Mouse (Mus musculus) ES-Bruce4 (cell line): Measurements from ENCODE around the gene Efhb. TPM values are rescaled to one million over a fixed set of nuclear protein-coding genes. Genes with fewer than 3 reads are reported as not detected.

Experiments used
- H3K27ac ChIP-seq: 2 replicates; pipeline ENCODE4 v1.5.1; 2012; ENCODE audit warnings: low read length, inconsistent platforms; ENCODE audit not compliant: insufficient read depth
- H3K27me3 ChIP-seq: 2 replicates; pipeline ENCODE4 v1.6.1; 2012; ENCODE audit warnings: mild to moderate bottlenecking, low read length, inconsistent platforms; ENCODE audit not compliant: control insufficient read depth, poor library complexity, insufficient read depth, severe bottlenecking
- H3K36me3 ChIP-seq: 2 replicates; pipeline ENCODE4 v1.6.1; 2012; ENCODE audit warnings: inconsistent platforms, mild to moderate bottlenecking, low read length, moderate library complexity; ENCODE audit not compliant: control insufficient read depth, poor library complexity, insufficient read depth, severe bottlenecking
- H3K4me1 ChIP-seq: one replicate; pipeline ENCODE4 v1.8.1; 2011; ENCODE audit warnings: low read length; ENCODE audit not compliant: control insufficient read depth, insufficient read depth
- H3K4me3 ChIP-seq: 2 replicates; pipeline ENCODE4 v1.5.1; 2011; ENCODE audit warnings: low read depth, mild to moderate bottlenecking, low read length
- H3K9ac ChIP-seq: 2 replicates; pipeline ENCODE4 v1.6.1; 2012; ENCODE audit warnings: low read depth, mild to moderate bottlenecking, inconsistent platforms; ENCODE audit not compliant: poor library complexity, severe bottlenecking
- H3K9me3 ChIP-seq: replicated peaks from 2 replicates; pipeline ENCODE4 v1.6.1; 2012; ENCODE audit warnings: mild to moderate bottlenecking, low read length, inconsistent platforms; ENCODE audit not compliant: control insufficient read depth, poor library complexity, insufficient read depth, severe bottlenecking
- CTCF ChIP-seq: IDR thresholded peaks from one replicate; pipeline ENCODE4 v1.8.1; 2011; ENCODE audit warnings: low read depth, low read length
- EP300 ChIP-seq: IDR thresholded peaks from 2 replicates; pipeline ENCODE4 v1.6.1; 2011; ENCODE audit warnings: low read depth, low read length; ENCODE audit not compliant: insufficient read depth
- POLR2A ChIP-seq: IDR thresholded peaks from one replicate; pipeline ENCODE4 v1.8.1; 2011; ENCODE audit warnings: low read length; ENCODE audit not compliant: insufficient read depth
- polyA plus RNA-seq: library from polyadenylated mRNA; stranded (reverse); fragments of >200 nt; gene quantifications from 2 replicates; pipeline ENCODE4 v1.2.4, GENCODE M21; 2011; ENCODE audit warnings: low read depth; ENCODE audit not compliant: missing spikeins, insufficient read depth, insufficient read length

The Efhb gene
- polyA plus RNA-seq, 1 experiment: 2.1 TPM

DNA sequence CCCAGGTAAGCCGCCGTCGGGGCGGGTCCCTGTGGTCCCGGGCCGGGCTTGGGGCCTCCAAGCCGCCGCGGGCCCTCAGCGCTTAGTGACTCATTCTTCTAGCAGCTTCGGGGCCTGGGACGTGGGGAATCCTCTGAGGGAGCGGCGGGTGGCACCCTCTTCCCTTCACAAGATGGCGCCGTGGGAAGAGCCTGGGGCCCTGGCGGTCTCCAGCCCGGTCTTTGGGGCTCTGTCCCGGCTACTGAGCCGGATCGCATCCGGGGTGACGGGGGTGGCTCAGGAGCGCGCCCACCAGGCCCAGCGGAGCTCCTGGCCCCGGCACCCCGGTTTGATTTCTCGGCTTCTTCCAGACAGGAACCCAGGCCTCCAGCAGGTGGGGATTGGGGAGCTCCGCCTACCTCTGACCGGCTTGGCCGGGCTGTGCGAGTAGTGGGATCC lies 16.5 kb upstream of the Efhb start:
- peaks cover 19% of the 10 kb centered on the region for H3K36me3 ChIP-seq
- peak overlapping the region; percentile 95 for H3K9ac ChIP-seq
- H3K27me3 ChIP-seq: no peaks in the 10 kb centered on the region
- H3K4me1 ChIP-seq: peaks cover 2% of the 10 kb centered on the region
- H3K9me3 ChIP-seq: no peaks in the 10 kb centered on the region
- H3K4me3 ChIP-seq: peak overlapping the region; percentile 87
- TF ChIP-seq EP300: no peak
- TF ChIP-seq CTCF: no peak
- no peak for TF ChIP-seq POLR2A
- peak overlapping the region; percentile 62 for H3K27ac ChIP-seq

DNA sequence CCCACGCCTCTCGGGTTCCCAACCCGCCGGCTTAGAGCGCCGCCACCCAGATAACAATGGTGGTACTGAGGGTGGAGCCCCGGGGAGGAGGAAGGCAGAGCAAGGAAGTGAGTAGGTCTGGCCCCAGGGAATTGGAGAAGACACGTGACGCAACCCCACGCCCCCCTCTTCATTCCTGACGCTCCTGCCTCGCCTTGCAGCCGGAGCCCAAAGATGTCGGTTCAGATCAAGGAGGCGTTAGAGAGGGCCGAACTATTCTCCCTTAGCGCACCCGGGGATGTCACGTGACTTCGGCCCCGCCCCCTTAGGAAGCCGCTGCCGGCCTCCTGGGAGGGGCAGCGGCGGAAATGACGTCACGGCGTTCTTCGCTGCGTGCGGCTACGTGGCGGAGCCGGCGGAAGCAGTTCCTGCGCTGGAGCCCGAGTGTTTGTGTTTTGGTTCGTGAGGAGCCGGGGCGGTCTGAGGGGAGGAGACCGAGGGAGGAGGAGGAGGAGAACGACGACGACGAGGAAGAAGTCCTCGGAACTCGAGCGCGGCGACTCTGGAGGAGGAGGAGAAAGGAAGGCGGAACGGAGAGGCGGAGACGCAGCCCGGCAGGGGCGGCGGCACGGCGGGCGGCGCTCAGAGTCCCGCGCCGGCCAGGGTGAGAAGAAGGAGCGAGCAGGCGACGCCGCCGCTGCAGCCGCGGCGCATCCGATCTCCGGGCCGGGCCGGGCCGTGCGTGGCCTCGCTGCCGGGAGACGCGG lies 15.9 kb upstream of the Efhb start, which contains the start of gene Rab5a:
TSS of gene Rab5a (plus strand) at position 377 of the 746 bp plus-strand sequence.
- Histone ChIP-seq H3K9me3 (no peaks in the 10 kb centered on the region), H3K27ac (peak within 1 kb of the TSS; percentile 93), H3K4me3 (peak within 1 kb of the TSS; percentile 87), H3K4me1 (peaks cover 2% of the 10 kb centered on the region), H3K9ac (peak within 1 kb of the TSS; percentile 95), H3K27me3 (no peaks in the 10 kb centered on the region), H3K36me3 (peaks cover 14% of the 10 kb centered on the region)
- TF ChIP-seq CTCF: no peak
- 0 out of 2 replicates have a peak, but pooled peaks have one; percentile 62 for TF ChIP-seq EP300
- TF ChIP-seq POLR2A: no peak

DNA sequence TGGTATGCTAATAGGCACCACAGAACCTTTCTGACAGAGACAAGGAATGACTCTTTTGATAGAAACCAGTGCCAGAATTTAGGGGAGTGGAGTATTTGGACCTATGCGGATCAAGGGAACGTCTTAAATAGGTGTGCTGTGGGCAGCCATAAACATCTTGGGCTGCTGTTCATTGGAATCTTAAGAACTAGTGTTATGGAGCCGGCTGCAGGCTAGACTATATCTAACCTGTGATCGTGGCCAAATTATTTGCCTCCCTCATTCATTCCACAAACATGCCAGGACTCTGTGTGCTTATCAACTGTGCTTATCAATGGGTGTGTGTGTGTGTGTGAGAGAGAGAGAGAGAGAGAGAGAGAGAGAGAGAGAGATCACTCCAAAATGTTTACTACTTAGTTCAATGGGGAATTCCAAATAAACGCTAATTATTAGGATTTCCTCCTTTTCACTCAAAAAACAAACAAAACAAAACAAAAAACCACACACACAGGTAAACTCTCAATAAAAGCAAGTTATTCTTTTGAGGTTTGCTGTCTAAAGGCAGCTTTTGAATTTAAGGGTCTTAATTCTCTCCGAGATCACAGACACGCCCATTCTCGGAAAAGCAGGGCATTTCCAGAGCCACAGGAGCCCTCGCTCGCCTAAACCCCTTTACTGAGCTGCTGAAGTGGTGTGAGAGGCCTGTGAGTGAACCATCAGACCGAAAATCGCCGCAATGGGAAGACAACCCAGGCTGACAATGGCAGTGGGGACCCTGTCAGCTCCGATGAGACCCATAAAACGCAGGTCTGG lies 15.1 kb upstream of the Efhb start:
- Histone ChIP-seq H3K27ac (peak overlapping the region; percentile 93), H3K9me3 (no peaks in the 10 kb centered on the region), H3K4me1 (peaks cover 3% of the 10 kb centered on the region), H3K4me3 (peak overlapping the region; percentile 84), H3K36me3 (peaks cover 10% of the 10 kb centered on the region; the same call in 1 of the 2 replicates), H3K27me3 (no peaks in the 10 kb centered on the region), H3K9ac (peak overlapping the region; percentile 7)
- TF ChIP-seq CTCF: peak; percentile 0
- TF ChIP-seq EP300: no peak

DNA sequence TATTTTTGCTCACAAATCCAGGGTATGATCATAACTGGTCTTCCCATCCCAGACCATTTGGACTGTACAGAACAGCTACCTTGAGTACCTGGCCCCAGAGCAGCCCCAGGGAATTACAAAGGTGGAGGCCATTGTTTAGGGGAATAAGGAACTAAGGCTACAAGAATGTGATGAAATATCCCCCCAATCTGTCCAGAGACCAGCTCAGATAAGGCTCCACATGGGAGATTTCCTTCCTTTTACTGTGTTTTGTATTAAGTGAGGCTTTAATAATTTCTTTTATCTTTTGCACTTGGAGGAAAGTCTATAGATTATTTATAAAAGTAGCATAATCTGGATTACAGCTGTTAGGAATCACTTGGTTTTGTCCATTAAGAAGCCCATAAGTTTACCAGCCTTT lies 5.6 kb upstream of the Efhb start:
- H3K9me3 ChIP-seq: no peaks in the 10 kb centered on the region
- H3K4me1 ChIP-seq: peaks cover 3% of the 10 kb centered on the region
- no peak overlapping the region for H3K4me3 ChIP-seq
- no peak overlapping the region for H3K27ac ChIP-seq
- TF ChIP-seq EP300: no peak
- TF ChIP-seq POLR2A: no peak
- no peak overlapping the region for H3K9ac ChIP-seq
- H3K36me3 ChIP-seq: no peaks in the 10 kb centered on the region
- no peaks in the 10 kb centered on the region for H3K27me3 ChIP-seq

DNA sequence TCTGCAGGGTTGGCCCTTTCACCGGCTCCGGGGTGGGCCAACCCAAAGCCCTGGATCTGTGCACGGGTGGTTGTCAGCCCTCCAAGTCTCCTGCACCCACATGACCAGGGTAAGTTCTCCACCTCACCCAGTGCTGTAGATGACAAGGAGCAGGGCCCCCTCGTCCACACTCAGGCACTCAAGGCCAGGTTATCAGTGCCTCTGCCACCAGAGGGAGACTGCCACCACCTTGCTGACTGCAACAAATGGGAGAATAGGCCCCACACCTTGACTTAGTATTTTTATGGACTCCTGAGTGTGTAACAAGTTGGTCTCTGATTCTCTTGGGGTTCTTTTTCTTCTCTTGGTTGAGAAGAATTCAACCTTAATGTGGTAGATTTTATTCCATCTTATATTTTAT lies 2.4 kb upstream of the Efhb start:
- H3K27ac ChIP-seq: no peak overlapping the region
- H3K36me3 ChIP-seq: no peaks in the 10 kb centered on the region
- H3K4me1 ChIP-seq: peaks cover 5% of the 10 kb centered on the region
- H3K4me3 ChIP-seq: no peak overlapping the region
- TF ChIP-seq POLR2A: no peak
- TF ChIP-seq CTCF: peak; percentile 80
- H3K9me3 ChIP-seq: no peaks in the 10 kb centered on the region; the same call in 1 of the 2 replicates
- H3K9ac ChIP-seq: no peak overlapping the region
- no peaks in the 10 kb centered on the region for H3K27me3 ChIP-seq

DNA sequence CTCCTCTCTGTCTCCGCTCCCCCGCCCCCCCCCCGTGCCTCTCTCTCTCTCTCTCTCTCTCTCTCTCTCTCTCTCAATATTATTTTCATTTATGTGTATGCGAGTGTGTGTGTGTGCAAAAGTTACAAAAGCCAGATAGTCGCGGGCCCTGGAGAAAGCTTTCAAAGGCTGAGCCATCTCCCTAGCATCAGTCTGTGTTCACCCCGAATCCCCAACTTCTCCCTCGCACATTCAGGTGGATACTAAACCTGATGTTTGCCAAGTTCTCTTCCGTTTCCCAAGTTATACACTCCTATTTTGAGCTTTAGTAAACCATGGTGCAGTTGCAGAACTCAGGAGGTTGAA lies 347 bp upstream of the Efhb start:
- Histone ChIP-seq H3K4me3 (peak overlapping the region; percentile 38), H3K9me3 (peaks cover 3% of the 10 kb centered on the region), H3K9ac (peak overlapping the region; percentile 62), H3K36me3 (no peaks in the 10 kb centered on the region), H3K27ac (no peak overlapping the region), H3K27me3 (no peaks in the 10 kb centered on the region), H3K4me1 (peaks cover 5% of the 10 kb centered on the region)
- TF ChIP-seq POLR2A (no peak), EP300 (no peak)
